Mouse (Mus musculus) cerebellum, adult 9-10 months (tissue): ENCODE data around the gene Agtr1a.

Experiments
- DNase-seq: peaks from one replicate; pipeline ENCODE4 v3.0.0; 2022

Gene Agtr1a

GRCm38 (mm10) chr13:30336148-30336801 is at the start of gene Agtr1a:
TSS of gene Agtr1a (plus strand) at chr13:30336441.
- DNase-seq: no peak

- DNase-seq: no peak
Measured at GRCm38 (mm10) chr13:30310221-30310620, 26.0 kb upstream of the Agtr1a start.

GRCm38 (mm10) chr13:30324669-30325346 is 11.4 kb upstream of the Agtr1a start:
- DNase-seq: no peak

GRCm38 (mm10) chr13:30331061-30331460 is 5.2 kb upstream of the Agtr1a start:
- no peak for DNase-seq

GRCm38 (mm10) chr13:30331851-30332250 is 4.4 kb upstream of the Agtr1a start:
- no peak for DNase-seq

GRCm38 (mm10) chr13:30332581-30332980 is 3.7 kb upstream of the Agtr1a start:
- DNase-seq: no peak

- no peak for DNase-seq
Measured at GRCm38 (mm10) chr13:30334667-30335066, 1.6 kb upstream of the Agtr1a start.

- DNase-seq: no peak
Measured at GRCm38 (mm10) chr13:30336913-30337312, 672 bp downstream of the Agtr1a start.

GRCm38 (mm10) chr13:30337646-30338045 is 1.4 kb downstream of the Agtr1a start:
- no peak for DNase-seq

GRCm38 (mm10) chr13:30338576-30338975 is 2.3 kb downstream of the Agtr1a start:
- DNase-seq: no peak

- no peak for DNase-seq
Measured at GRCm38 (mm10) chr13:30339927-30340326, 3.7 kb downstream of the Agtr1a start.

- no peak for DNase-seq
Measured at GRCm38 (mm10) chr13:30341987-30342898, 6.0 kb downstream of the Agtr1a start.

GRCm38 (mm10) chr13:30345427-30345913 is 9.2 kb downstream of the Agtr1a start:
- DNase-seq: no peak

- no peak for DNase-seq
Measured at GRCm38 (mm10) chr13:30346881-30347280, 10.6 kb downstream of the Agtr1a start.

GRCm38 (mm10) chr13:30348306-30348705 is 12.1 kb downstream of the Agtr1a start:
- DNase-seq: no peak

GRCm38 (mm10) chr13:30351966-30352365 is 15.7 kb downstream of the Agtr1a start:
- DNase-seq: no peak

GRCm38 (mm10) chr13:30354991-30355580 is 18.8 kb downstream of the Agtr1a start:
- DNase-seq: no peak

- no peak for DNase-seq
Measured at GRCm38 (mm10) chr13:30355979-30356378, 19.7 kb downstream of the Agtr1a start.

- no peak for DNase-seq
Measured at GRCm38 (mm10) chr13:30358456-30359168, 22.4 kb downstream of the Agtr1a start.

GRCm38 (mm10) chr13:30359886-30360285 is 23.6 kb downstream of the Agtr1a start:
- DNase-seq: no peak

- no peak for DNase-seq
Measured at GRCm38 (mm10) chr13:30361002-30361401, 24.8 kb downstream of the Agtr1a start.

GRCm38 (mm10) chr13:30362048-30362447 is 25.8 kb downstream of the Agtr1a start:
- DNase-seq: no peak
